ENCODE assay signal across 8 mouse cellular contexts in the genomic region with DNA sequence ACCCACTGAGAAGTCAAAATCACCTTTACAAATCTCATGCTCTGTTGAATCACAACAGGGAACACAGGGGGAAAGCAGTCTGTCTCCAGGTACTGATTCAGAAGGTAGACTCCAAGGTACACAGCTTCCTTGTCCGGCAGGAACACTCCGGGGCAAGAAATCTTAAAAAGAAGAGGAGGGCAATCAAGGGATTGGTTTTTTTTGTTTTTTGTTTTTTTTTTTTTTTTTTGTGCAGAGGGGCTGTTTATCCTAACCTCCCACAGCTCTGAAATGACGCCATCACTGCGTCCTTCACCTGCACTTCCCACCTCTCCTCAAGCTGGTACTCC. TPM values are rescaled to one million over a fixed set of nuclear protein-coding genes. Genes with fewer than 3 reads are reported as not detected.
DNase-seq lines count a peak whose midpoint lies in the region; ATAC-seq and TF ChIP-seq lines count a peak whose summit lies in the region.

No protein-coding gene starts in this region.

- no peak for TF ChIP-seq RAD21 in CH12.LX (IDR thresholded peaks at IDR 0.05; ENCODE audit: low read depth, low read length)

- no peak for DNase-seq in heart, postnatal 4 days
- no peak for DNase-seq in CH12.LX (ENCODE audit: extremely low read depth)
- DNase-seq in forebrain, embryonic 14.5 days (ENCODE audit: low spot score) = no peak
- no peak for DNase-seq in liver, embryonic 14.5 days (ENCODE audit: low read depth in 3 of 3, low spot score in 3 of 3)
- no peak for DNase-seq in urinary bladder, postnatal 36 days (ENCODE audit: low spot score in 2 of 2)
- no peak for DNase-seq in spleen, postnatal 10 days (ENCODE audit: low spot score in 2 of 2)
- DNase-seq in ovary, postnatal 10 days (ENCODE audit: low spot score) = no peak

- H3K4me3 ChIP-seq in heart, embryonic 12.5 days = peak overlapping the region; percentile 97
- peak overlapping the region; percentile 61 to 88 (median 71) for H3K4me3 ChIP-seq in CH12.LX (replicated peaks in 1 of 3; ENCODE audit: low read depth in 2 of 3, low read length in 2 of 3, poor library complexity in 1 of 3)
- peak overlapping the region; percentile 76 for H3K4me3 ChIP-seq in forebrain, embryonic 14.5 days (ENCODE audit: low read depth, low read length)
- H3K4me3 ChIP-seq in liver, embryonic 14.5 days (ENCODE audit: insufficient read depth in 1 of 2, low read depth in 2 of 2, low read length in 2 of 2) = peak overlapping the region; percentile 59 to 74

- peak overlapping the region; percentile 95 for H3K9ac ChIP-seq in heart, embryonic 12.5 days
- no peak overlapping the region for H3K9ac ChIP-seq in CH12.LX (ENCODE audit: insufficient read depth, low read depth)
- H3K9ac ChIP-seq in forebrain, embryonic 14.5 days (ENCODE audit: low read length) = peak overlapping the region; percentile 91
- H3K9ac ChIP-seq in liver, embryonic 14.5 days (replicated peaks) = no peak overlapping the region; the same call in 1 of the 2 replicates

- no peak for TF ChIP-seq POLR2A in CH12.LX (IDR thresholded peaks at IDR 0.05; ENCODE audit: low read depth, low read length)

- H3K4me2 ChIP-seq in heart, embryonic 12.5 days = peak overlapping the region; percentile 90
- peak overlapping the region; percentile 81 for H3K4me2 ChIP-seq in CH12.LX (ENCODE audit: insufficient read depth, low read depth, poor library complexity, severe bottlenecking)
- peak overlapping the region; percentile 86 for H3K4me2 ChIP-seq in forebrain, embryonic 14.5 days (ENCODE audit: low read length)
- H3K4me2 ChIP-seq in liver, embryonic 14.5 days (ENCODE audit: low read depth) = peak overlapping the region; percentile 71

- H3K27me3 ChIP-seq in heart, embryonic 12.5 days (replicated peaks) = no peaks in the 10 kb centered on the region
- H3K27me3 ChIP-seq in CH12.LX (replicated peaks) = no peaks in the 10 kb centered on the region
- H3K27me3 ChIP-seq in forebrain, embryonic 14.5 days (replicated peaks; ENCODE audit: control insufficient read depth, insufficient read depth, low read length) = no peaks in the 10 kb centered on the region
- no peaks in the 10 kb centered on the region for H3K27me3 ChIP-seq in liver, embryonic 14.5 days (ENCODE audit: control insufficient read depth, insufficient read depth, low read length)

- no peaks in the 10 kb centered on the region for H3K79me2 ChIP-seq in CH12.LX (replicated peaks; ENCODE audit: control insufficient read depth, extremely low read depth, insufficient read depth, poor library complexity, severe bottlenecking)

- in situ Hi-C loops in CH12.LX (cut with MboI; ENCODE audit: low pct_ligation_motif_present, low pct_unique_long_range_greater_than_20kb, low sequenced_read_pairs) = no loop called here

- H3K36me3 ChIP-seq in heart, embryonic 12.5 days = no peaks in the 10 kb centered on the region
- peaks cover 0 to 9% of the 10 kb centered on the region in 2 experiments for H3K36me3 ChIP-seq in CH12.LX (replicated peaks in 1 of 2; ENCODE audit: control insufficient read depth in 1 of 2, insufficient read depth in 1 of 2, low read length in 1 of 2)
- H3K36me3 ChIP-seq in forebrain, embryonic 14.5 days (ENCODE audit: control insufficient read depth, insufficient read depth, low read length) = no peaks in the 10 kb centered on the region
- no peaks in the 10 kb centered on the region for H3K36me3 ChIP-seq in liver, embryonic 14.5 days (replicated peaks; ENCODE audit: control insufficient read depth, insufficient read depth, low read depth)

- ATAC-seq in heart, embryonic 12.5 days (ENCODE audit: insufficient number of reproducible peaks, low FRiP score) = no peak
- ATAC-seq in forebrain, embryonic 14.5 days = no peak
- ATAC-seq in liver, embryonic 14.5 days (ENCODE audit: insufficient read depth) = no peak

- peak overlapping the region; percentile 81 for H3K27ac ChIP-seq in heart, embryonic 12.5 days (ENCODE audit: poor library complexity, severe bottlenecking)
- no peak overlapping the region for H3K27ac ChIP-seq in CH12.LX (ENCODE audit: insufficient read depth, low read depth)
- peak overlapping the region; percentile 85; the same call in 1 of the 2 replicates for H3K27ac ChIP-seq in forebrain, embryonic 14.5 days (ENCODE audit: low read depth, low read length)
- H3K27ac ChIP-seq in liver, embryonic 14.5 days = no peak overlapping the region

- peaks cover 29% of the 10 kb centered on the region for H3K4me1 ChIP-seq in heart, embryonic 12.5 days (replicated peaks)
- H3K4me1 ChIP-seq in CH12.LX (ENCODE audit: control insufficient read depth in 1 of 2, insufficient read depth in 2 of 2) = peaks cover 4 to 17% of the 10 kb centered on the region in 2 experiments; a peak in 3 of 4 replicates
- H3K4me1 ChIP-seq in forebrain, embryonic 14.5 days (ENCODE audit: control insufficient read depth, insufficient read depth, low read length) = peaks cover 18% of the 10 kb centered on the region
- H3K4me1 ChIP-seq in liver, embryonic 14.5 days (replicated peaks; ENCODE audit: control insufficient read depth in 2 of 2, insufficient read depth in 2 of 2, low read length in 1 of 2) = peaks cover 0 to 5% of the 10 kb centered on the region in 2 experiments; a peak in 3 of 4 replicates

- TF ChIP-seq EP300 in CH12.LX (IDR thresholded peaks at IDR 0.05; ENCODE audit: low read length) = no peak; the same call in 1 of the 2 replicates
- TF ChIP-seq EP300 in liver, embryonic 14.5 days (IDR thresholded peaks at IDR 0.05; ENCODE audit: low read depth) = no peak

- dilution Hi-C loops in CH12.LX (cut with MboI; ENCODE audit: extremely low pct_ligation_motif_present, extremely low pct_unique_long_range_greater_than_20kb, low sequenced_read_pairs) = no loop called here

- TF ChIP-seq CTCF in CH12.LX (conservative IDR thresholded peaks at IDR 0.05 in 1 of 2, IDR thresholded peaks at IDR 0.05 in 1 of 2; ENCODE audit: low read depth in 2 of 2, low read length in 2 of 2) = no peak
- TF ChIP-seq CTCF in liver, embryonic 14.5 days (IDR thresholded peaks at IDR 0.05; ENCODE audit: low read depth) = no peak

- 6% methylated on average over 4 of the region's 4 CpGs for WGBS in heart, embryonic 12.5 days
- WGBS in forebrain, embryonic 14.5 days = 3% methylated on average over 4 of the region's 4 CpGs
- WGBS in liver, embryonic 14.5 days (ENCODE audit: insufficient replicate concordance) = 9% methylated on average over 4 of the region's 4 CpGs

- no peaks in the 10 kb centered on the region for H3K9me3 ChIP-seq in heart, embryonic 12.5 days (replicated peaks)
- no peaks in the 10 kb centered on the region for H3K9me3 ChIP-seq in CH12.LX (replicated peaks; ENCODE audit: low read length)
- no peaks in the 10 kb centered on the region for H3K9me3 ChIP-seq in forebrain, embryonic 14.5 days (replicated peaks; ENCODE audit: control insufficient read depth, low read length)
- no peaks in the 10 kb centered on the region for H3K9me3 ChIP-seq in liver, embryonic 14.5 days (ENCODE audit: control insufficient read depth, low read length)

TF ChIP-seq in CH12.LX, 34 proteins besides CTCF, POLR2A, EP300 and RAD21:
- TF ChIP-seq ZNF384 (IDR thresholded peaks at IDR 0.05; ENCODE audit: low read depth, low read length) (peak; percentile 56), JUN (IDR thresholded peaks at IDR 0.05; ENCODE audit: insufficient read depth, low read depth, low read length) (no peak), SIN3A (IDR thresholded peaks at IDR 0.05; ENCODE audit: low read length) (no peak), MAZ (IDR thresholded peaks at IDR 0.05; ENCODE audit: low read depth, low read length) (0 out of 2 replicates have a peak, but pooled peaks have one; percentile 12), CHD1 (IDR thresholded peaks at IDR 0.05; ENCODE audit: low read depth, low read length) (no peak), IRF4 (IDR thresholded peaks at IDR 0.05; ENCODE audit: low read depth, low read length) (peak; percentile 72; the same call in 1 of the 2 replicates)

RNA-seq across cellular contexts. Expression of a gene that starts 0.3 kb away (rescaled TPM):
- polyA plus RNA-seq in heart, embryonic 12.5 days (2016; fragmentation: Nextera tagmentation; extraction: Ambion mirVana) = 8.9 and 9.3 TPM in 2 replicates
- 1 to 10 TPM; 6.6 to 7.0 TPM for total RNA-seq in heart, postnatal 4 days (2021)
- total RNA-seq in CH12.LX (2012; rRNA removed) (4.3 and 5.3 TPM in 2 replicates), CH12.LX (2014; rRNA removed) (4.3 and 6.6 TPM in 2 replicates)
- 5.2 and 5.6 TPM in 2 replicates for polyA plus RNA-seq in CH12.LX (2012; ENCODE audit: insufficient read length, low read depth)
- 9.8 and 11.4 TPM in 2 replicates for polyA plus RNA-seq in forebrain, embryonic 14.5 days (2014; fragmentation: Nextera tagmentation; extraction: Ambion mirVana)
- 1.3 and 1.5 TPM in 2 replicates for polyA plus RNA-seq in liver, embryonic 14.5 days (2012; rRNA removed)
- 2.0 and 3.5 TPM in 2 replicates for polyA plus RNA-seq in liver, embryonic 14.5 days (2014; fragmentation: Nextera tagmentation; extraction: Ambion mirVana)

RNA-seq across cellular contexts. Expression of a gene that starts 4.1 kb away (rescaled TPM):
- 6.0 and 6.6 TPM in 2 replicates for polyA plus RNA-seq in heart, embryonic 12.5 days (2016; fragmentation: Nextera tagmentation; extraction: Ambion mirVana)
- 10 to 100 TPM; 16.1 to 19.5 TPM for total RNA-seq in heart, postnatal 4 days (2021)
- total RNA-seq in CH12.LX (2012; rRNA removed) = 0.04 and 0.51 TPM in 2 replicates
- 0.15 and 1.2 TPM in 2 replicates for total RNA-seq in CH12.LX (2014; rRNA removed)
- polyA plus RNA-seq in CH12.LX (2012; ENCODE audit: insufficient read length, low read depth) = 0.14 and 0.26 TPM in 2 replicates
- 2.0 and 2.1 TPM in 2 replicates for polyA plus RNA-seq in forebrain, embryonic 14.5 days (2014; fragmentation: Nextera tagmentation; extraction: Ambion mirVana)
- 1.5 and 2.8 TPM in 2 replicates for polyA plus RNA-seq in liver, embryonic 14.5 days (2012; rRNA removed)
- polyA plus RNA-seq in liver, embryonic 14.5 days (2014; fragmentation: Nextera tagmentation; extraction: Ambion mirVana) = 1.4 and 3.1 TPM in 2 replicates

RNA-seq across cellular contexts. Expression of a gene that starts 26.7 kb away (rescaled TPM):
- polyA plus RNA-seq in heart, embryonic 12.5 days (2016; fragmentation: Nextera tagmentation; extraction: Ambion mirVana) = 37.7 and 41.5 TPM in 2 replicates
- total RNA-seq in heart, postnatal 4 days (2021) = 10 to 100 TPM; 61.7 to 67.8 TPM
- 14.0 and 15.6 TPM in 2 replicates for total RNA-seq in CH12.LX (2012; rRNA removed)
- 22.9 and 28.1 TPM in 2 replicates for total RNA-seq in CH12.LX (2014; rRNA removed)
- 26.5 and 26.8 TPM in 2 replicates for polyA plus RNA-seq in CH12.LX (2012; ENCODE audit: insufficient read length, low read depth)
- polyA plus RNA-seq in forebrain, embryonic 14.5 days (2014; fragmentation: Nextera tagmentation; extraction: Ambion mirVana) = 42.0 and 55.0 TPM in 2 replicates
- 5.8 and 8.3 TPM in 2 replicates for polyA plus RNA-seq in liver, embryonic 14.5 days (2012; rRNA removed)
- 8.0 and 8.7 TPM in 2 replicates for polyA plus RNA-seq in liver, embryonic 14.5 days (2014; fragmentation: Nextera tagmentation; extraction: Ambion mirVana)

Comparison
In these comparisons a context has a peak if more than half of its experiments do, and no peak if none do; other contexts are left out.
1. H3K27ac ChIP-seq: peak in heart, embryonic 12.5 days (single experiment) and forebrain, embryonic 14.5 days (single experiment); none in CH12.LX (single experiment) and liver, embryonic 14.5 days (single experiment).
2. H3K9ac ChIP-seq: peak in heart, embryonic 12.5 days (single experiment) and forebrain, embryonic 14.5 days (single experiment); none in CH12.LX (single experiment) and liver, embryonic 14.5 days (single experiment).
3. Peak in every context shown above with its lines, with median percentiles within 50 percentile points of each other: H3K4me2 ChIP-seq and H3K4me3 ChIP-seq.